In genomic region chr13:71507421-71507931, GRCm38 (mm10) we compare ENCODE assay signal across 10 mouse cellular contexts.
DNase-seq lines count a peak whose midpoint lies in the region; ATAC-seq lines count a peak whose summit lies in the region.
"Had no signal": no experiment of that assay in that cellular context is flagged by ENCODE, and none has a peak within 500 bp of the region (broad histone marks: within the 10 kb centered on the region; RNA-seq: fewer than 3 reads in every experiment).

No protein-coding gene starts in this region.

- H3K27me3 ChIP-seq in heart, embryonic 16.5 days (ENCODE audit: control insufficient read depth, insufficient read depth, low read length): no peaks in the 10 kb centered on the region
- H3K27me3 ChIP-seq in hindbrain, embryonic 10.5 days (ENCODE audit: insufficient read depth, poor library complexity, severe bottlenecking): peaks cover 17% of the 10 kb centered on the region
- H3K27me3 ChIP-seq in stomach, embryonic 14.5 days (ENCODE audit: control insufficient read depth, insufficient read depth, low read length): no peaks in the 10 kb centered on the region
- H3K27me3 ChIP-seq: CH12.LX had no signal

- peak overlapping the region; percentile 38; the same call in 1 of the 2 replicates for H3K4me2 ChIP-seq in heart, embryonic 16.5 days (ENCODE audit: low read depth, low read length)
- peak overlapping the region; percentile 25 for H3K4me2 ChIP-seq in stomach, embryonic 14.5 days (replicated peaks; ENCODE audit: low read depth, low read length)

- DNase-seq in heart, adult 18-20 months: no peak
- DNase-seq in hindbrain, embryonic 10.5 days (ENCODE audit: low spot score): peak; percentile 63
- peak; percentile 17 to 27 for DNase-seq in layer of hippocampus, adult 8-10 months (ENCODE audit: low spot score in 2 of 2)
- peak; percentile 10 for DNase-seq in lung, postnatal 25 days (ENCODE audit: low spot score)
- DNase-seq in urinary bladder, postnatal 4 days (ENCODE audit: low spot score in 2 of 2): no peak
- DNase-seq in gastrocnemius, adult 8-10 months (ENCODE audit: low spot score in 2 of 2): no peak

- H3K27ac ChIP-seq in heart, embryonic 16.5 days (ENCODE audit: low read length): no peak overlapping the region
- H3K27ac ChIP-seq in hindbrain, embryonic 10.5 days: peak overlapping the region; percentile 76
- no peak overlapping the region for H3K27ac ChIP-seq in stomach, embryonic 14.5 days (ENCODE audit: low read length)

- no peak overlapping the region for H3K9ac ChIP-seq in heart, embryonic 16.5 days (ENCODE audit: low read length)
- H3K9ac ChIP-seq in stomach, embryonic 14.5 days (replicated peaks; ENCODE audit: low read depth, low read length): no peak overlapping the region

- H3K36me3 ChIP-seq in heart, embryonic 16.5 days (ENCODE audit: control insufficient read depth, insufficient read depth): no peaks in the 10 kb centered on the region
- H3K36me3 ChIP-seq in hindbrain, embryonic 10.5 days: no peaks in the 10 kb centered on the region
- H3K36me3 ChIP-seq in stomach, embryonic 14.5 days (ENCODE audit: control insufficient read depth, insufficient read depth, low read length): no peaks in the 10 kb centered on the region

- peaks cover 2% of the 10 kb centered on the region; the same call in 1 of the 2 replicates for H3K4me1 ChIP-seq in heart, embryonic 16.5 days (ENCODE audit: control insufficient read depth, insufficient read depth, low read length)
- peaks cover 24% of the 10 kb centered on the region for H3K4me1 ChIP-seq in hindbrain, embryonic 10.5 days (replicated peaks)
- H3K4me1 ChIP-seq in stomach, embryonic 14.5 days (ENCODE audit: control insufficient read depth, insufficient read depth, low read length): peaks cover 5% of the 10 kb centered on the region; the same call in 1 of the 2 replicates

- no peak for ATAC-seq in heart, embryonic 16.5 days (replicated peaks; ENCODE audit: extremely low read depth, insufficient read depth, low FRiP score)
- peak; percentile 54; the same call in 1 of the 2 replicates for ATAC-seq in stomach, embryonic 14.5 days (ENCODE audit: insufficient number of reproducible peaks, insufficient read depth, low FRiP score, low read depth)

- WGBS in heart, embryonic 16.5 days: 20% methylated on average over 10 of the region's 10 CpGs
- 8% methylated on average over 10 of the region's 10 CpGs for WGBS in hindbrain, embryonic 10.5 days
- 14% methylated on average over 10 of the region's 10 CpGs for WGBS in stomach, embryonic 14.5 days

- H3K9me3 ChIP-seq in heart, embryonic 16.5 days (replicated peaks; ENCODE audit: control insufficient read depth, low read length): no peaks in the 10 kb centered on the region
- H3K9me3 ChIP-seq in hindbrain, embryonic 10.5 days: no peaks in the 10 kb centered on the region
- no peaks in the 10 kb centered on the region for H3K9me3 ChIP-seq in stomach, embryonic 14.5 days (ENCODE audit: control insufficient read depth, low read depth, low read length)

- no peak overlapping the region; the same call in 1 of the 2 replicates for H3K4me3 ChIP-seq in heart, embryonic 16.5 days (ENCODE audit: low read length)
- H3K4me3 ChIP-seq in hindbrain, embryonic 10.5 days: peak overlapping the region; percentile 31
- H3K4me3 ChIP-seq in stomach, embryonic 14.5 days (ENCODE audit: low read depth, low read length): no peak overlapping the region
- H3K4me3 ChIP-seq: erythroblast, embryonic 14.5 days had no signal

Comparison
In these comparisons a context has a peak if more than half of its experiments do, and no peak if none do; other contexts are left out.
1. DNase-seq: peak in hindbrain, embryonic 10.5 days (single experiment), layer of hippocampus, adult 8-10 months (2 of 2) and lung, postnatal 25 days (single experiment); none in heart, adult 18-20 months (0 of 2), urinary bladder, postnatal 4 days (0 of 2) and gastrocnemius, adult 8-10 months (0 of 2).